Mouse (Mus musculus) lung, postnatal 0 days (tissue): Measurements from ENCODE around the gene Cmtm7. TPM values are rescaled to one million over a fixed set of nuclear protein-coding genes. Genes with fewer than 3 reads are reported as not detected.

Experiments used
- ATAC-seq: fragments of 200-750 bp; cut with Nextera tagmentation; 2 replicates; pipeline ENCODE4 v1.8.0; 2017; ENCODE audit warnings: moderate library complexity
- DNase-seq: peaks from one replicate; pipeline ENCODE4 v3.0.0-alpha.2; 2016; ENCODE audit warnings: low spot score
- H3K27ac ChIP-seq: fragments of 300-500 bp; sonication (generic); 2 replicates; pipeline ENCODE4 v1.5.1; 2014; ENCODE audit warnings: antibody characterized with exemption, mild to moderate bottlenecking, low read length, mixed read lengths
- H3K27me3 ChIP-seq: fragments of 300-500 bp; sonication (generic); replicated peaks from 2 replicates; pipeline ENCODE4 v1.6.1; 2014; ENCODE audit warnings: low read length, mixed read lengths; ENCODE audit not compliant: insufficient read depth
- H3K36me3 ChIP-seq: fragments of 300-500 bp; sonication (generic); 2 replicates; pipeline ENCODE4 v1.6.1; 2014; ENCODE audit warnings: low read length, mixed read lengths; ENCODE audit not compliant: insufficient read depth
- H3K4me1 ChIP-seq: fragments of 300-500 bp; sonication (generic); 2 replicates; pipeline ENCODE4 v1.6.1; 2014; ENCODE audit warnings: antibody characterized with exemption, low read depth, low read length, mixed read lengths; ENCODE audit not compliant: insufficient read depth
- H3K4me2 ChIP-seq: fragments of 300-500 bp; sonication (generic); replicated peaks from 2 replicates; pipeline ENCODE4 v1.6.1; 2014; ENCODE audit warnings: low read depth, mild to moderate bottlenecking, low read length, moderate library complexity, mixed read lengths
- H3K4me3 ChIP-seq: fragments of 300-500 bp; sonication (generic); 2 replicates; pipeline ENCODE4 v1.5.1; 2014; ENCODE audit warnings: low read depth, low read length
- H3K9ac ChIP-seq: fragments of 300-500 bp; sonication (generic); replicated peaks from 2 replicates; pipeline ENCODE4 v1.6.1; 2014; ENCODE audit warnings: low read depth, mild to moderate bottlenecking
- H3K9me3 ChIP-seq: fragments of 300-500 bp; sonication (generic); 2 replicates; pipeline ENCODE4 v1.6.1; 2016; ENCODE audit warnings: low read length, mixed read lengths
- CTCF ChIP-seq: IDR thresholded peaks from 2 replicates; pipeline ENCODE4 v1.5.1; 2016; ENCODE audit warnings: antibody characterized with exemption, mild to moderate bottlenecking
- EP300 ChIP-seq: IDR thresholded peaks from 2 replicates; pipeline ENCODE4 v1.6.1; 2016; ENCODE audit warnings: antibody characterized with exemption, mild to moderate bottlenecking, control low read depth
- WGBS: fragments of 180-500 bp; shearing (Covaris S2); extraction: QIAGEN DNeasy Blood & Tissue Kit; methylation state at CpG from one replicate; pipeline ENCODE4 v1.1.7; 2014; 5-methylcytosine and 5-hydroxymethylcytosine counted together
- polyA plus RNA-seq: library from polyadenylated mRNA; unstranded; fragments of >200 nt; fragmentation: Nextera tagmentation; extraction: Ambion mirVana; gene quantifications from 2 replicates; pipeline ENCODE4 v1.2.1, GENCODE M21; 2015

Cmtm7 gene
- polyA plus RNA-seq: 65.0 and 74.8 TPM in 2 replicates

DNA sequence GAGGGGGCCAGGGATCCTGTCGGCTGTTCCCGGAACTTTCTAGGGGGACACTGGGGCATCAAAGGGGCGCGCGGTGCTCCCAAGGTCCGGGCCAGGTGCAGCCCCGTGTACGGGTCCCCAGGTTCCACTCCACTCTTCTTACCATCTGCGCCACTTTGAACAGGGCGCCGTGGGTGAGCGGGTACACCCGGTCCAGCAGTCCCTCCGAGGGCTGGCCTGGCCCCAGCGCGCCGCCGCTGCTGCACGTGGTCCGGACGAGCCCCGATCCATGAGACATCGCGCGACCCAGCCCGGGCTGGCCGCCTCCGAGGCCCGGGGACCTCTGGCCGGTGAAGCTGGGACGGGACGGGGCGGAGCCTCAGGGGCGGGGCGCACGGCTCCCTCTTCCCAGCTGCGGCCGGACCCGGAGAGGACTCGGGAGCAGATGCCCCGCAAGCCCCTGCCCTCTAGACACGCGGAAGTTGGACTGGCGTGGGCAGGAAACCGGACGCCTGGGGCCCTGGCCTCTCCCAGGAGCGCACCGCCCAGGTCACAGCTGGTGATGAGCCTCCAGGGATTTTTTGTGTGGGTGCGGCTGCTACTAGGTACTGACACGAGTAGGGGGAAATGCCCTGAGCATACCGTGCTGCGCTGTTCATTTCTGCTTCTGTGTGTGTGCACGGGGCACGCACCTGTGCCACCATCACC is at the start of gene Cmtm7:
Gene Cmtm7 (minus strand): TSS at position 331 of the 687 bp plus-strand sequence.
- peak within 1 kb of the TSS; percentile 85 for H3K27ac ChIP-seq
- no peaks in the 10 kb centered on the region for H3K9me3 ChIP-seq
- ATAC-seq: peak; percentile 92
- peak within 1 kb of the TSS; percentile 73 for H3K9ac ChIP-seq
- H3K27me3 ChIP-seq: no peaks in the 10 kb centered on the region
- peaks cover 9% of the 10 kb centered on the region; the same call in 1 of the 2 replicates for H3K4me1 ChIP-seq
- TF ChIP-seq EP300: no peak
- no peak for TF ChIP-seq CTCF
- peak; percentile 84 for DNase-seq
- H3K4me2 ChIP-seq: peak within 1 kb of the TSS; percentile 95
- no peaks in the 10 kb centered on the region for H3K36me3 ChIP-seq
- H3K4me3 ChIP-seq: peak within 1 kb of the TSS; percentile 55
- 2% methylated on average over 48 of the region's 54 CpGs for WGBS

- DNase-seq (no peak), ATAC-seq (no peak)
- H3K27me3 ChIP-seq: no peaks in the 10 kb centered on the region
- H3K9me3 ChIP-seq: no peaks in the 10 kb centered on the region
- peaks cover 5% of the 10 kb centered on the region; the same call in 1 of the 2 replicates for H3K4me1 ChIP-seq
- H3K4me2 ChIP-seq: no peak overlapping the region
- TF ChIP-seq CTCF: no peak
- WGBS: 42% methylated on average over 7 of the region's 7 CpGs
- no peaks in the 10 kb centered on the region for H3K36me3 ChIP-seq
- H3K9ac ChIP-seq: no peak overlapping the region
- H3K27ac ChIP-seq: no peak overlapping the region
- H3K4me3 ChIP-seq: no peak overlapping the region
Measured at GRCm38 (mm10) chr9:114830351-114830750, 48.7 kb upstream of the Cmtm7 start.

GRCm38 (mm10) chr9:114829669-114830068 is 48.0 kb upstream of the Cmtm7 start:
- TF ChIP-seq EP300 (no peak), CTCF (no peak)
- peaks cover 5% of the 10 kb centered on the region; the same call in 1 of the 2 replicates for H3K4me1 ChIP-seq
- H3K4me2 ChIP-seq: no peak overlapping the region
- no peak overlapping the region for H3K9ac ChIP-seq
- no peak overlapping the region for H3K4me3 ChIP-seq
- no peaks in the 10 kb centered on the region for H3K36me3 ChIP-seq
- no peak for DNase-seq
- no peak overlapping the region for H3K27ac ChIP-seq
- no peaks in the 10 kb centered on the region for H3K9me3 ChIP-seq
- H3K27me3 ChIP-seq: no peaks in the 10 kb centered on the region
- ATAC-seq: no peak
- 76% methylated on average over 8 of the region's 8 CpGs for WGBS

- TF ChIP-seq CTCF: peak; percentile 58
- TF ChIP-seq EP300: no peak
- no peak overlapping the region for H3K9ac ChIP-seq
- 96% methylated on average over 6 of the region's 6 CpGs for WGBS
- H3K36me3 ChIP-seq: no peaks in the 10 kb centered on the region
- no peak overlapping the region for H3K4me3 ChIP-seq
- no peak overlapping the region for H3K4me2 ChIP-seq
- H3K27ac ChIP-seq: no peak overlapping the region
- no peaks in the 10 kb centered on the region for H3K27me3 ChIP-seq
- H3K4me1 ChIP-seq: peaks cover 5% of the 10 kb centered on the region; the same call in 1 of the 2 replicates
- ATAC-seq (no peak), DNase-seq (no peak)
- H3K9me3 ChIP-seq: no peaks in the 10 kb centered on the region
Measured at GRCm38 (mm10) chr9:114828377-114828776, 46.7 kb upstream of the Cmtm7 start.

- whole genome bisulfite sequencing: 42% methylated on average over 1 of the region's 1 CpGs
Measured at GRCm38 (mm10) chr9:114827242-114827852, 45.7 kb upstream of the Cmtm7 start.

GRCm38 (mm10) chr9:114824166-114824565 is 42.5 kb upstream of the Cmtm7 start:
- no peaks in the 10 kb centered on the region for H3K27me3 ChIP-seq
- no peak overlapping the region for H3K4me2 ChIP-seq
- no peak overlapping the region for H3K9ac ChIP-seq
- no peak overlapping the region for H3K27ac ChIP-seq
- H3K4me3 ChIP-seq: no peak overlapping the region
- H3K9me3 ChIP-seq: no peaks in the 10 kb centered on the region
- TF ChIP-seq EP300: no peak
- no peak for TF ChIP-seq CTCF
- no peaks in the 10 kb centered on the region for H3K36me3 ChIP-seq
- H3K4me1 ChIP-seq: no peaks in the 10 kb centered on the region
- no peak for DNase-seq
- 87% methylated on average over 7 of the region's 7 CpGs for WGBS
- ATAC-seq: no peak

More at GRCm38 (mm10) chr9:114827242-114827852, 45.7 kb upstream of the Cmtm7 start:
- DNase-seq (no peak), ATAC-seq (no peak)
- no peak overlapping the region for H3K27ac ChIP-seq
- no peak overlapping the region for H3K9ac ChIP-seq
- no peak overlapping the region for H3K4me2 ChIP-seq
- no peaks in the 10 kb centered on the region for H3K36me3 ChIP-seq
- H3K4me3 ChIP-seq: no peak overlapping the region
- peaks cover 5% of the 10 kb centered on the region; the same call in 1 of the 2 replicates for H3K4me1 ChIP-seq
- H3K27me3 ChIP-seq: no peaks in the 10 kb centered on the region
- H3K9me3 ChIP-seq: no peaks in the 10 kb centered on the region
- no peak for TF ChIP-seq CTCF
- no peak for TF ChIP-seq EP300
